Mouse (Mus musculus): ENCODE measurements around the gene Gm6899. TPM values are rescaled to one million over a fixed set of nuclear protein-coding genes. Genes with fewer than 3 reads are reported as not detected.
A peak's percentile ranks its signal among the peaks of the same experiment; 100 is the strongest.

Gene Gm6899
- not detected in 2 replicates for total RNA-seq (2017)

GRCm38 (mm10) chr11:26593061-26594059 lies at the start of gene Gm6899, which contains the start of gene Vrk2:
TSS of gene Gm6899 (plus strand) at chr11:26593241.
TSS of gene Vrk2 (minus strand) at chr11:26593999.
- ATAC-seq (ENCODE audit: extremely low read depth, insufficient number of reproducible peaks, low FRiP score, poor library complexity, severe bottlenecking), result peak; percentile 95

DNA sequence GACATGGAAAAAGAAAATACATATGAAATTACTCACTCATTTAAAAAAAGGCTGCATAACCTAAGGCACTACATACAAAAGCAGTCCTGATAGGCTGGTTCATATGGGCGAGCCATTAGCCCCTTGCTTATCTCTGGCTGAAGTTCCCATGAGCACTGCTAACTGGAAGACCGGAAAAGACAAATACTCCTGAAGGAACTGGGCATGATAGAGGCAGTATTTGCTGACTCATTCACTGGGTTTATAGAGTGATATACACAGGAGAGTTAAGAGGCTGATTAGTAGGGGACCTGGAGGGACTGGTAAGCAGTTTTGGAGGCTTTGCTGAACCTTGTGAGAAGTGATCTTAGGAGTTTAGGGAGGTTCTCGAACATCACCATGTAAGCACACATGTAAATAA lies 41.5 kb upstream of the Gm6899 start:
- no peak for ATAC-seq (ENCODE audit: extremely low read depth, insufficient number of reproducible peaks, low FRiP score, poor library complexity, severe bottlenecking)

GRCm38 (mm10) chr11:26585409-26586366 lies 7.4 kb upstream of the Gm6899 start:
- peak; percentile 86 for ATAC-seq (ENCODE audit: extremely low read depth, insufficient number of reproducible peaks, low FRiP score, poor library complexity, severe bottlenecking)

- ATAC-seq (ENCODE audit: extremely low read depth, insufficient number of reproducible peaks, low FRiP score, poor library complexity, severe bottlenecking), result peak; percentile 58
Measured at GRCm38 (mm10) chr11:26586367-26587183, 6.5 kb upstream of the Gm6899 start.

DNA sequence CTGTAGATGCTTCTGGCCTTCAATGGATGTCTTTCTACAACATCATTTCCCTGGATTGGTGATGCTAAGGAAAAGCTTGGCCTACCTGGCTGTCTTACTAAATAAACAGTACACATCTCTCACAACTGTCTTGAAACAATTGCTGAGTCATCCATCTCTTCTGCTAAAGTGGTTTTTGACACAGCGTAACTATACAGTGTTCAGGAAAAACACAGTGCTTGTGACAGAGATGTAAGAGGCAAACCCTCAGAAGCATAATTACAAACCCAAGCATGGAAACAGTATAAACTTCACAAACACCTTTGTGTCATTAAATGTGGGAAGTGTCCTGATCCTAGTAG lies 5.9 kb upstream of the Gm6899 start:
- ATAC-seq (ENCODE audit: extremely low read depth, insufficient number of reproducible peaks, low FRiP score, poor library complexity, severe bottlenecking), result no peak

- no peak for ATAC-seq (ENCODE audit: extremely low read depth, insufficient number of reproducible peaks, low FRiP score, poor library complexity, severe bottlenecking)
Measured at GRCm38 (mm10) chr11:26592395-26593053, 517 bp upstream of the Gm6899 start.

DNA sequence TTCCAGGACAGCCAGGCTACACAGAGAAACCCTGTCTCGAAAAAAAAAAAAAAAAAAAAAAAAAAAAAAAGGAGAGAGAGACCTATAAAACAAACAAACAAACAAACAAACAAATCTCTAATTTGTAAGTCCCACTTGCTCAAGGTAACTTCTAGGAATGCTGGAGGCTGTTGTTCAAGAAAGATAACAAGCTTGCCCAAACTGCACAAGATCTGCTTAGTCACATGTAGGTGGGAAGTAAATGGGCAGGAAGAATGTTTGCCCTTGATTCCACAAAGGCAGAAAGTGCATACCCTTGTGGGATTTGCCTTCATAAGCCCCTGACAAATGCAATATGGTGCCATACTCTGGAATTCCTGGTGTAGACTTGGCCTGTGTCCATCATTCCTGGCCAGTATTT lies 1.4 kb downstream of the Gm6899 start:
- ATAC-seq (ENCODE audit: extremely low read depth, insufficient number of reproducible peaks, low FRiP score, poor library complexity, severe bottlenecking), result no peak

DNA sequence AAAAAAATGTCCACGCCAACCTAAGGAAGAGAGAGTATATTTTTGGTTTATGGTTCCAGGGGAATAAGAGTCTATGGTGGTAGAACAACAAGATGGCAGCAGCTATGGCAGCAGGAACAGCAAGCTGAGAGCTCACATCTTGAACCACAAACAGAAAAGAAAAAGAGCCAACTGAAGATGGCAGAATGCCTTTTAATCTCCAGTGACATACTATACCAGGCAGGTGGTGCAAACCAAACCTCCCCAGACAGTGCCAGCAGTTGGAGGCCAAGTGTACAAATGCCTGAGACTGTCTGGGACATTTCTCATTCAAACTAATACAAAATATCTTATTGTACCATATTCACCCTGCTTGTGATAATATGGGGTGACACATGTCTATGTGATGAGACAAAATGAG lies 3.1 kb downstream of the Gm6899 start:
- no peak for ATAC-seq (ENCODE audit: extremely low read depth, insufficient number of reproducible peaks, low FRiP score, poor library complexity, severe bottlenecking)

DNA sequence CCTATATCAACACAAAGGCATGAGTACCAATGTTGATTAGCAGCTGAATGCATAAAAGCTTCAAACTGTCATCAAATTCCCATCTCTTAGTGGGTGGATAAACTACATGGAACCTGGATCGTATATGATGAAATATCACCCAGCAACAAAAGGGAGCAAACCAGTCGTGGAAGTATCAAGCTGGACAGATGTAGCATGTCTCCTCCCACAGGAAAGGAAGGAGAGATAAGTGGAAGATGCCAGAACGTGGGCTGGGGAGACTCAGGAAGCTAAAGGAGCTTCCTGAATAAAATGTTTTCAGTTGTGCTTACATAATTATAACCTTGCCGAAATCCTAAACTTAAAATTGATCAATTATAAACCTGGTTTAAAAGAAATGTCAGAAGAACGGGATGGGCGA lies 4.1 kb downstream of the Gm6899 start:
- no peak for ATAC-seq (ENCODE audit: extremely low read depth, insufficient number of reproducible peaks, low FRiP score, poor library complexity, severe bottlenecking)

DNA sequence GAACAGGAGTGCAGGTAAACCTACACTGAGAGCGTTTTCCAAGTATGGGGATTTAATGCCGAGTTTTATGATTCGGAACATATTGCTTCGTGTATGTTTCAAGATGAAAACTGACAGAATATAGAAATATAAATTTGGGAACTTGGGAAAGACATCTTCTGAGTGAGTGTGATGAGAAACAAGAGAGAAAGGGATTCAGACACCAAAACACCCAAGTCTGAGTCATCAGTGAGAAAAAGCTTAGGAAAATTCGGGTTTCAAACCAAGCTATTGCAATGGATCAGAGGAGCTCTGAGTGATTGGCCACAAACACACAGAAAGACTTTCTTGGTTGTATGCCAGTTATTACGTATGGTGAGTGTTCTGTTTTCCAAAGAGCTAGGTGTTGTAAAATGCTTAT lies 4.7 kb downstream of the Gm6899 start:
- ATAC-seq (ENCODE audit: extremely low read depth, insufficient number of reproducible peaks, low FRiP score, poor library complexity, severe bottlenecking), result no peak

GRCm38 (mm10) chr11:26598876-26599275 lies 5.8 kb downstream of the Gm6899 start:
- ATAC-seq (ENCODE audit: extremely low read depth, insufficient number of reproducible peaks, low FRiP score, poor library complexity, severe bottlenecking), result no peak

GRCm38 (mm10) chr11:26600692-26601091 lies 7.7 kb downstream of the Gm6899 start:
- ATAC-seq (ENCODE audit: extremely low read depth, insufficient number of reproducible peaks, low FRiP score, poor library complexity, severe bottlenecking), result peak; percentile 57; the same call in 1 of the 2 replicates

DNA sequence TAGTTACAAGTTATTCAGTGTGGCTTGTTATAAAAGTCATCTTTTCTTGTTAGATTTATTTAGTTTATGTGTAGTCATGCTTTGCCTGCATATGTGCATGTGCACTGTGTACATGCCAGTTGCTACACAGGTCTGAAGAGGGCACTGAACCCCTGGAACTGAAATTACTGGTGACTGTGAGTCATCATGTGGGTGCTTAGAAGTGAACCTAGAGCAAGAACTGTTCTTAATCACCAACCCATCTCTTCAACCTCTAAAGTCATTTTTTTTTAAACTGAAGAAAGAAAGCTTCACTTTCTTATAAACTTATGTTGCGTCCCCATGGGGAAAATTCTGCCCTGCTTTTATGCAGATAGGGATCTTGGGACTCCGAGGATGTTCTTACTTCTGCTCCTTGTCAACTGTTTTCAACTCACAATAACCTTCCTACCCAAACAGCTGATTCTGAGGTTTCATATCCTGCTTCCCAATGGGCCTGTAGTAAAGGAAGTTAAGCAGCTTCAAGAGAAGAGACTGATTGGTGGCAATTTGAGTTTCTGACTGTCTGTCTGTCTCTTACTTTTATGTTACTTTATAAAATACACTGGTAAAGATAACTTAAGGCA lies 8.6 kb downstream of the Gm6899 start:
- no peak for ATAC-seq (ENCODE audit: extremely low read depth, insufficient number of reproducible peaks, low FRiP score, poor library complexity, severe bottlenecking)

DNA sequence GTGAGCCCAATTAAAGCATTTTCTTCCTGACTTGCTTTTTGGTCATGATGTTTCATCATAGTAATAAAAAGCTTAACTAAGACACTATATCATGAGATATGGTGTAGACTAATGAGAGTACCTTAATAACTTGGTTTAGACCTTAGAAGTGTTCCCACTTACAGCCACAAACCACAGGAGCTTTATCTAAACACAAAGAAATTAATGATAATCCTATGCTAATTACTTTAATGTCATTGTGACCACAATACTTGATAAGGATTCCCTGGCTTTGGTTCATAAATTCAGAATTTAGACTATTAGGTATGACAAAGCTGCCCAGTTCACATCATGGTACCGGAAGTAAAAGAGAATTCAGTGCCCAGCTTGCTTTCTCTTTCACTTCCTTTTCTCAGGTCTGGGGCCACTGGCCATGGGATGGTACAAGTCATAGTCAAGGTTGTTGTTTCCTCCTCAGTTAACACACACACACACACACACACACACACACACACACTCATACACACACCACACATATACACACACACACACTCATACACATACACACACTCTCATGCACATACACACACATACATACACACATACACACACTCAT lies 11.1 kb downstream of the Gm6899 start:
- peak; percentile 94 for ATAC-seq (ENCODE audit: extremely low read depth, insufficient number of reproducible peaks, low FRiP score, poor library complexity, severe bottlenecking)

GRCm38 (mm10) chr11:26608795-26609194 lies 15.8 kb downstream of the Gm6899 start:
- ATAC-seq (ENCODE audit: extremely low read depth, insufficient number of reproducible peaks, low FRiP score, poor library complexity, severe bottlenecking), result no peak

DNA sequence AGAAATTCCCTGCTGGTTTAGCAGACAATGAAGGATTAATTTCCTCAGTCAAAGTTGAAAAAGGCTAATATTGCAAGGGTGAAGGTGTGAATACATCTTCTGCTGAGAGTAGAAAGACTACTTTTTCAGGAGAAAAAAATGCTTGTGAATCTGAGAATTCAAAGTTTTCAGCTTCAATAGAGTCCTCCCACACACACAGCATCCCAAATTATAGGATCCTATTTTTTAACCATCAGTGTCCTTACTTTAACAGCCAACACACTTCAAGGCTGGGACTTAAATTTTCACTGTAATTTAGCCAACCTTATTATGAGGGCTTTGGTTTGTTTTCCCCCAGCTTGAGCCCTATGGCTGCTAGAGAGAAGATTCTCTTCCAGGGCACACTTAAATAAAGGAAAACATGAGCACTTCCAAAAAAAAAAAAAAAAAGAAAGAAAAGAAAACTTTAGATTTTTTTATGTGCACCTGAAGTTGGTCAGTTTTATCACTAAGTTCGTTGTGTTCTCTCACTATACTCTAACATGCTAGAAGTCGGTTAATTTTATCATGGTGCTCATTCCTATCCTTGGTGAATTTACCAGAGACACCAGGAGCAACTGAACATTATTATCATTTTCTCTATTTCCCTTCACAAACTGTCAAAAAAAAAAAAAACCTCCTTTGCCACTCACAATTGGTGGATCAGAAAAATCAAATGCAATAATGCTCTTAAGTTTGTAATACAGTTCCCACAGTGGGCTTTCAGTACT lies 25.6 kb downstream of the Gm6899 start:
- ATAC-seq (ENCODE audit: extremely low read depth, insufficient number of reproducible peaks, low FRiP score, poor library complexity, severe bottlenecking), result no peak

DNA sequence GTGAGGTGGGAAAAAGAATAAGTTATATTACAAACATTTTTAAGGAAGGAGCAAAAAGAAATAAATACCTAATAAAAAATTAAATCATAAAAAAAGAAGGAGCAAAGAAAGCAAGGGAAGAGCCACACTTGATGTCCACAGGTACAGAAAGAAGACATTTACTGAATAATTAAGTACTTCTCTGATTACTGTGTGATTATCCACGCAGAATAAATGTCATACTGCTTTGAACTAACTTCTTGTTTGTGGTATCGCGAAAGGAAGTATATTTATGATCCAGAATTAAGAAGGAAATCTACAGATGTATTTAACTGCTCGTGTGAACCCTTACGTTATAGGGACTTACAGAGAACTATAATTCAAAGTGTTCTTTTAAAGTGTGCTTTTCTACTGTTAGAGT lies 29.7 kb downstream of the Gm6899 start:
- ATAC-seq (ENCODE audit: extremely low read depth, insufficient number of reproducible peaks, low FRiP score, poor library complexity, severe bottlenecking), result no peak
